Mouse (Mus musculus) heart, postnatal 0 days (tissue): ENCODE results near the gene Spem1. TPM values are rescaled to one million over a fixed set of nuclear protein-coding genes. Genes with fewer than 3 reads are reported as not detected.
"Not testable (repeated sequence)": the region's sequence is repeated elsewhere in the genome, so short reads cannot be mapped to it uniquely, and the experiment has no call there.

ENCODE experiments used
- ATAC-seq: fragments of 200-750 bp; cut with Nextera tagmentation; 2 replicates; pipeline ENCODE4 v1.8.0; 2017; ENCODE audit warnings: low read depth, moderate number of reproducible peaks, moderate library complexity; ENCODE audit not compliant: insufficient read depth
- DNase-seq: peaks from one replicate; pipeline ENCODE4 v3.0.0-alpha.2; 2016; ENCODE audit warnings: low spot score
- H3K27ac ChIP-seq: fragments of 300-500 bp; sonication (generic); 2 replicates; pipeline ENCODE4 v1.5.1; 2014; ENCODE audit warnings: low read depth, mild to moderate bottlenecking
- H3K27me3 ChIP-seq: fragments of 300-500 bp; sonication (generic); 2 replicates; pipeline ENCODE4 v1.6.1; 2014; ENCODE audit warnings: low read length, mixed read lengths; ENCODE audit not compliant: control insufficient read depth, insufficient read depth
- H3K36me3 ChIP-seq: fragments of 300-500 bp; sonication (generic); replicated peaks from 2 replicates; pipeline ENCODE4 v1.6.1; 2014; ENCODE audit warnings: low read length, mixed read lengths; ENCODE audit not compliant: control insufficient read depth, insufficient read depth
- H3K4me1 ChIP-seq: fragments of 300-500 bp; sonication (generic); 2 replicates; pipeline ENCODE4 v1.6.1; 2014; ENCODE audit warnings: antibody characterized with exemption; ENCODE audit not compliant: control insufficient read depth, insufficient read depth
- H3K4me2 ChIP-seq: fragments of 300-500 bp; sonication (generic); 2 replicates; pipeline ENCODE4 v1.6.1; 2014; ENCODE audit warnings: low read depth, mild to moderate bottlenecking, low read length, moderate library complexity
- H3K4me3 ChIP-seq: fragments of 300-500 bp; sonication (generic); 2 replicates; pipeline ENCODE4 v1.5.1; 2014; ENCODE audit warnings: low read depth, low read length
- H3K9ac ChIP-seq: fragments of 300-500 bp; sonication (generic); replicated peaks from 2 replicates; pipeline ENCODE4 v1.6.1; 2014; ENCODE audit warnings: low read depth, low read length, mixed read lengths
- H3K9me3 ChIP-seq: fragments of 300-500 bp; sonication (generic); replicated peaks from 2 replicates; pipeline ENCODE4 v1.6.1; 2016; ENCODE audit warnings: low read length; ENCODE audit not compliant: control insufficient read depth
- CTCF ChIP-seq: IDR thresholded peaks from 2 replicates; pipeline ENCODE4 v1.5.1; 2016; ENCODE audit warnings: antibody characterized with exemption, control low read depth, low read depth
- EP300 ChIP-seq: IDR thresholded peaks from 2 replicates; pipeline ENCODE4 v1.6.1; 2016; ENCODE audit warnings: antibody characterized with exemption, low read depth
- WGBS: fragments of 180-500 bp; shearing (Covaris S2); extraction: QIAGEN DNeasy Blood & Tissue Kit; methylation state at CpG from one replicate; pipeline ENCODE4 v1.1.7; 2014; 5-methylcytosine and 5-hydroxymethylcytosine counted together
- polyA plus RNA-seq: library from polyadenylated mRNA; unstranded; fragments of >200 nt; fragmentation: Nextera tagmentation; extraction: Ambion mirVana; gene quantifications from 2 replicates; pipeline ENCODE4 v1.2.1, GENCODE M21; 2015
- total RNA-seq: library from RNA; depleted of rRNA; stranded (reverse); fragments of >200 nt; gene quantifications from 2 replicates; pipeline ENCODE4 v1.2.3, GENCODE M21; 2014; ENCODE audit warnings: low replicate concordance; rRNA removed

The Spem1 gene
- total RNA-seq, result not detected in 2 replicates
- not detected in 2 replicates for polyA plus RNA-seq

DNA sequence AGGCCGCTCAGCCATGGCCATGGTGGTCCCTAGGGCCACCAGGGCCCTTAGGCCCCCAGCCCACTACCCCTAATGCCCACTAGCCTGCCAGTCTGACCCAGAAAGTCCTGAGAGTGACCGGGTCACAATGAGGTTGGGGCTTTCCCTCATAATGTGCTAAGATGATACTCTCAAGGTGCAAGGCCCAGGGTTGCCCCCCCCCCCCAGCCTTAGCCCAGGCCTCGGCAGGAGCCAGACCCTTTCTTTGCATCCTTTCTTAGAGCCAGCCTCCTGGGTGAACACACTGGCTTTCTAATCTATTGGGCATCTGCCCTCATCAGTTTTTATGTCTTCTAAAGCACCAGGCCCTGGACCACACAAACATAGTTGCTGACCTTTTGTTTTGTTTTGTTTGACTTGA lies at the start of gene Spem1:
Gene Spem1, minus strand, starts transcription at position 101 of the 400 bp plus-strand sequence.
- Histone ChIP-seq H3K4me3 (no peak within 1 kb of the TSS), H3K4me1 (no peaks in the 10 kb centered on the region), H3K4me2 (no peak within 1 kb of the TSS), H3K9me3 (no peaks in the 10 kb centered on the region), H3K36me3 (0 out of 2 replicates have a peak, but pooled peaks cover 11% of the 10 kb centered on the region), H3K27me3 (no peaks in the 10 kb centered on the region), H3K9ac (no peak within 1 kb of the TSS), H3K27ac (no peak within 1 kb of the TSS)
- TF ChIP-seq EP300 (no peak), CTCF (no peak)
- DNase-seq, result no peak
- no peak for ATAC-seq
- 76% methylated on average over 3 of the region's 3 CpGs for WGBS

DNA sequence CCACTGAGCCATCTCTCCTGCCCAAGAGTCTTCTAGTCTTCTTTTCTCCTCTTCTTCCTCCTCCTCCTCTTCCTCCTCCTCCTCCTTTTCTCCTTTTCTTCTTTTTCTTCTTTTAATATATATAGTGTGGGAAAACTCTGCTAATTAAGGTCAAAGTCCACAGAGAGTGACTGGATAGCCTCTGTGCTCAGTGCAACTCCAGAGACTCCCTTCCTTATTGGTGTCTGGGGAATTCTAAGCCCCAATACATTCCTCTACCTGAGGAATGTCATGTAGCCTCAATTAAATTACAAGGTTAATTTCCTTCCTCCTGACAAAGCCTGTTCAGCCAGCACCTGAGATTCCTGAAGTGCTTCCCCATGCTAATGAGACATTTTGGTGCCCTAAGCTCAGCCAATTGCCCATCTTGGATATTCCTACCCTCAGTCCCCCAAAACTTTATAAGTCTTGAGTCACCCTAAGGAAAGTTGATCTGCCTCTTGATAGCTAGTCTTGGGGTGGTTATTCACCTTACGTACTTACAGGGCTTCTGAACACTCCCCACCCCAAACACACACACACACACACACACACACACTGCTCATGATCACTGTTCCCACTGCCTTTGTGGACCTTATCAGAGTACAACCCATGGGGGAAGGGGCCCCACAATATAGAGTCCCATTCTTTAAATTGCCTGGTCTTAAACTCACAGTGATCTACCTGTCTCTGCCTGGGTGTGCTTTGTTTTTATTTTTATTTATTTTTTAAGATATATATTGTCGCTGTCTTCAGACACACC lies 48.5 kb upstream of the Spem1 start:
- WGBS, result 88% methylated on average over 2 of the region's 2 CpGs
- no peaks in the 10 kb centered on the region for H3K9me3 ChIP-seq

GRCm38 (mm10) chr11:69867335-69867734 lies 45.4 kb upstream of the Spem1 start:
- Histone ChIP-seq H3K4me3 (no peak overlapping the region), H3K27ac (no peak overlapping the region), H3K36me3 (no peaks in the 10 kb centered on the region), H3K4me1 (no peaks in the 10 kb centered on the region), H3K27me3 (no peaks in the 10 kb centered on the region), H3K9me3 (no peaks in the 10 kb centered on the region), H3K4me2 (no peak overlapping the region), H3K9ac (no peak overlapping the region)
- ATAC-seq (no peak), DNase-seq (no peak)
- WGBS, result 31% methylated on average over 9 of the region's 9 CpGs
- no peak for TF ChIP-seq CTCF
- no peak for TF ChIP-seq EP300

More for the DNA sequence above, 48.5 kb upstream of the Spem1 start:
- Histone ChIP-seq H3K4me2 (no peak overlapping the region), H3K27ac (no peak overlapping the region), H3K36me3 (no peaks in the 10 kb centered on the region), H3K9ac (no peak overlapping the region), H3K27me3 (no peaks in the 10 kb centered on the region), H3K4me3 (no peak overlapping the region), H3K4me1 (no peaks in the 10 kb centered on the region)
- ATAC-seq, result no peak
- DNase-seq, result no peak
- TF ChIP-seq CTCF, result no peak
- TF ChIP-seq EP300, result no peak

GRCm38 (mm10) chr11:69865561-69865960 lies 43.6 kb upstream of the Spem1 start:
- WGBS, result 76% methylated on average over 9 of the region's 9 CpGs
- no peak overlapping the region for H3K4me2 ChIP-seq
- H3K9ac ChIP-seq, result no peak overlapping the region
- no peak for TF ChIP-seq EP300
- no peak for TF ChIP-seq CTCF
- no peak for DNase-seq
- no peak overlapping the region for H3K4me3 ChIP-seq
- no peaks in the 10 kb centered on the region for H3K9me3 ChIP-seq
- no peaks in the 10 kb centered on the region for H3K36me3 ChIP-seq
- no peak overlapping the region for H3K27ac ChIP-seq
- H3K4me1 ChIP-seq, result no peaks in the 10 kb centered on the region
- no peaks in the 10 kb centered on the region for H3K27me3 ChIP-seq
- ATAC-seq, result no peak

GRCm38 (mm10) chr11:69864138-69864860 lies 42.3 kb upstream of the Spem1 start:
- Histone ChIP-seq H3K9me3 (no peaks in the 10 kb centered on the region), H3K4me1 (no peaks in the 10 kb centered on the region), H3K36me3 (no peaks in the 10 kb centered on the region), H3K4me2 (no peak overlapping the region), H3K27ac (no peak overlapping the region), H3K9ac (no peak overlapping the region), H3K4me3 (no peak overlapping the region), H3K27me3 (peaks cover 1% of the 10 kb centered on the region; the same call in 1 of the 2 replicates)
- no peak for ATAC-seq
- 38% methylated on average over 8 of the region's 8 CpGs for WGBS
- no peak for TF ChIP-seq CTCF
- no peak for TF ChIP-seq EP300
- DNase-seq, result no peak

- not testable (repeated sequence) for H3K4me1 ChIP-seq, DNase-seq, H3K4me2 ChIP-seq, H3K27ac ChIP-seq, H3K4me3 ChIP-seq, ATAC-seq, H3K27me3 ChIP-seq, H3K9ac ChIP-seq, H3K9me3 ChIP-seq, H3K36me3 ChIP-seq
- 47% methylated on average over 3 of the region's 3 CpGs for WGBS
These were observed 41.7 kb upstream of the Spem1 start for GRCm38 (mm10) chr11:69863729-69864128.
